Mouse (Mus musculus) heart, postnatal 0 days (tissue): ENCODE data around the gene Olfr1359. TPM values are rescaled to one million over a fixed set of nuclear protein-coding genes. Genes with fewer than 3 reads are reported as not detected.
"Not testable (repeated sequence)": the region's sequence is repeated elsewhere in the genome, so short reads cannot be mapped to it uniquely, and the experiment has no call there.

ENCODE experiments used
- ATAC-seq: fragments of 200-750 bp; cut with Nextera tagmentation; 2 replicates; pipeline ENCODE4 v1.8.0; 2017; ENCODE audit warnings: low read depth, moderate number of reproducible peaks, moderate library complexity; ENCODE audit not compliant: insufficient read depth
- DNase-seq: peaks from one replicate; pipeline ENCODE4 v3.0.0-alpha.2; 2016; ENCODE audit warnings: low spot score
- H3K27ac ChIP-seq: fragments of 300-500 bp; sonication (generic); 2 replicates; pipeline ENCODE4 v1.5.1; 2014; ENCODE audit warnings: low read depth, mild to moderate bottlenecking
- H3K27me3 ChIP-seq: fragments of 300-500 bp; sonication (generic); 2 replicates; pipeline ENCODE4 v1.6.1; 2014; ENCODE audit warnings: low read length, mixed read lengths; ENCODE audit not compliant: control insufficient read depth, insufficient read depth
- H3K36me3 ChIP-seq: fragments of 300-500 bp; sonication (generic); replicated peaks from 2 replicates; pipeline ENCODE4 v1.6.1; 2014; ENCODE audit warnings: low read length, mixed read lengths; ENCODE audit not compliant: control insufficient read depth, insufficient read depth
- H3K4me1 ChIP-seq: fragments of 300-500 bp; sonication (generic); 2 replicates; pipeline ENCODE4 v1.6.1; 2014; ENCODE audit warnings: antibody characterized with exemption; ENCODE audit not compliant: control insufficient read depth, insufficient read depth
- H3K4me2 ChIP-seq: fragments of 300-500 bp; sonication (generic); 2 replicates; pipeline ENCODE4 v1.6.1; 2014; ENCODE audit warnings: low read depth, mild to moderate bottlenecking, low read length, moderate library complexity
- H3K4me3 ChIP-seq: fragments of 300-500 bp; sonication (generic); 2 replicates; pipeline ENCODE4 v1.5.1; 2014; ENCODE audit warnings: low read depth, low read length
- H3K9ac ChIP-seq: fragments of 300-500 bp; sonication (generic); replicated peaks from 2 replicates; pipeline ENCODE4 v1.6.1; 2014; ENCODE audit warnings: low read depth, low read length, mixed read lengths
- H3K9me3 ChIP-seq: fragments of 300-500 bp; sonication (generic); replicated peaks from 2 replicates; pipeline ENCODE4 v1.6.1; 2016; ENCODE audit warnings: low read length; ENCODE audit not compliant: control insufficient read depth
- CTCF ChIP-seq: IDR thresholded peaks from 2 replicates; pipeline ENCODE4 v1.5.1; 2016; ENCODE audit warnings: antibody characterized with exemption, control low read depth, low read depth
- EP300 ChIP-seq: IDR thresholded peaks from 2 replicates; pipeline ENCODE4 v1.6.1; 2016; ENCODE audit warnings: antibody characterized with exemption, low read depth
- WGBS: fragments of 180-500 bp; shearing (Covaris S2); extraction: QIAGEN DNeasy Blood & Tissue Kit; methylation state at CpG from one replicate; pipeline ENCODE4 v1.1.7; 2014; 5-methylcytosine and 5-hydroxymethylcytosine counted together
- polyA plus RNA-seq: library from polyadenylated mRNA; unstranded; fragments of >200 nt; fragmentation: Nextera tagmentation; extraction: Ambion mirVana; gene quantifications from 2 replicates; pipeline ENCODE4 v1.2.1, GENCODE M21; 2015
- total RNA-seq: library from RNA; depleted of rRNA; stranded (reverse); fragments of >200 nt; gene quantifications from 2 replicates; pipeline ENCODE4 v1.2.3, GENCODE M21; 2014; ENCODE audit warnings: low replicate concordance

Gene Olfr1359
- total and polyA plus RNA-seq, 2 experiments from 2014 or later = not detected

- 56% methylated on average over 1 of the region's 1 CpGs for WGBS
- TF ChIP-seq EP300 (no peak), CTCF (no peak)
Observed at GRCm38 (mm10) chr13:21745006-21745405, 47.1 kb downstream of the Olfr1359 start.

GRCm38 (mm10) chr13:21749387-21750158 lies 51.7 kb downstream of the Olfr1359 start:
- Histone ChIP-seq H3K4me2 (peak overlapping the region; percentile 67), H3K36me3 (no peaks in the 10 kb centered on the region), H3K4me3 (peak overlapping the region; percentile 48), H3K27ac (peak overlapping the region; percentile 72), H3K4me1 (peaks cover 18% of the 10 kb centered on the region), H3K9me3 (no peaks in the 10 kb centered on the region), H3K9ac (peak overlapping the region; percentile 46), H3K27me3 (no peaks in the 10 kb centered on the region)
- TF ChIP-seq EP300 = no peak
- TF ChIP-seq CTCF = no peak
- WGBS = 15% methylated on average over 5 of the region's 5 CpGs
- no peak for DNase-seq
- ATAC-seq = no peak

More at GRCm38 (mm10) chr13:21745006-21745405, 47.1 kb downstream of the Olfr1359 start:
- no peaks in the 10 kb centered on the region for H3K9me3 ChIP-seq
- peaks cover 11% of the 10 kb centered on the region; the same call in 1 of the 2 replicates for H3K4me1 ChIP-seq
- no peak overlapping the region for H3K4me3 ChIP-seq
- no peak overlapping the region for H3K27ac ChIP-seq
- H3K36me3 ChIP-seq = no peaks in the 10 kb centered on the region
- no peak overlapping the region for H3K9ac ChIP-seq
- ATAC-seq = no peak
- no peak for DNase-seq
- H3K4me2 ChIP-seq = no peak overlapping the region
- no peaks in the 10 kb centered on the region for H3K27me3 ChIP-seq

- WGBS = under 1% methylated on average over 42 of the region's 56 CpGs
- ATAC-seq (peak; percentile 54), DNase-seq (peak; percentile 75)
- H3K9ac ChIP-seq = peak within 1 kb of the TSS; percentile 46
- not testable (repeated sequence) for H3K9me3 ChIP-seq, H3K36me3 ChIP-seq, H3K27me3 ChIP-seq
- H3K4me3 ChIP-seq = peak within 1 kb of the TSS; percentile 48
- H3K27ac ChIP-seq = peak within 1 kb of the TSS; percentile 72
- H3K4me1 ChIP-seq = peaks cover 18% of the 10 kb centered on the region
- peak within 1 kb of the TSS; percentile 67 for H3K4me2 ChIP-seq
Observed at GRCm38 (mm10) chr13:21750159-21751017, 52.5 kb downstream of the Olfr1359 start, which contains the start of gene Hist1h4k. Gene Hist1h4k, minus strand, starts transcription at chr13:21750505.

GRCm38 (mm10) chr13:21751417-21751816 lies 53.5 kb downstream of the Olfr1359 start:
- Histone ChIP-seq H3K4me3 (no peak overlapping the region), H3K9ac (no peak overlapping the region), H3K4me2 (no peak overlapping the region), H3K9me3 (no peaks in the 10 kb centered on the region), H3K27ac (no peak overlapping the region), H3K4me1 (peaks cover 23% of the 10 kb centered on the region), H3K27me3 (no peaks in the 10 kb centered on the region), H3K36me3 (no peaks in the 10 kb centered on the region)
- DNase-seq (no peak), ATAC-seq (no peak)
- TF ChIP-seq EP300 = no peak
- TF ChIP-seq CTCF = no peak

- peak overlapping the region; percentile 31; the same call in 1 of the 2 replicates for H3K27ac ChIP-seq
- no peaks in the 10 kb centered on the region for H3K9me3 ChIP-seq
- DNase-seq (peak; percentile 11), ATAC-seq (no peak)
- no peak overlapping the region for H3K9ac ChIP-seq
- no peaks in the 10 kb centered on the region for H3K36me3 ChIP-seq
- TF ChIP-seq EP300 (no peak), CTCF (no peak)
- peak overlapping the region; percentile 18; the same call in 1 of the 2 replicates for H3K4me2 ChIP-seq
- H3K4me1 ChIP-seq = peaks cover 23% of the 10 kb centered on the region
- H3K4me3 ChIP-seq = no peak overlapping the region
- no peaks in the 10 kb centered on the region for H3K27me3 ChIP-seq
- WGBS = 26% methylated on average over 3 of the region's 3 CpGs
Observed at GRCm38 (mm10) chr13:21751827-21752226, 53.9 kb downstream of the Olfr1359 start.
